In the genomic region with DNA sequence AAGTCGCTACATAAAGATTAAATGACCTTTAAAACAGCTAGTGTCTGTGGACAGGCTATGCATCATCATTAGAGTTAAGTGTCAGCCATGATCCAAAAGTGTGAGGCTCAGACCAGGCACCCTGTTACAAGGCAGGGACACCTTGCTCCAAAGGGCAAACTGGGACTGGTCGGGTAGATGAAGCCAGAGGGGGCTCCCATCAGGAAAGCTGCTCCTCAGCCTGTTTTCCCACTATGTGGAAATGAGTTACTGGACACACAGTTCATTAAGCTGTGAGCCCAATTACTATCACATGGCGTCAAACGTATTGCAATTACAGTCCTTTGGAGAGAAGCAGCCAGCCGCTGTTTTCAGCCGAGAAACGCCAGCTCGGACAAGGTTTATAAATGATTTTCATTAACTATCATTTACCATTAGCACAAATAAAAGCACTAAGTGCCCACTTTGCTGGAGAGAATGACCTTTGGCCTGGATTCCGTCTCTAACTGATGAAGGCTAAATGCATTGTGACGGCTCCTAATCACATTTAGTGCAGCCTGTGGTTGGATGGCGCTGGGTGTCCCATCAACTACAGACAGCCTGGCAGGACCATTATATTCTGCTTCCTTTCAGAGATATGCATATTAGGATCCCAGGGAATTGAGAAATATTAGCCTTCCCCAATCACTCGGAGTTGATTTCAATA, we compare ENCODE assay signal across 19 mouse cellular contexts.
DNase-seq lines count a peak whose midpoint lies in the region; ATAC-seq lines count a peak whose summit lies in the region.
"Had no signal": no experiment of that assay in that cellular context is flagged by ENCODE, and none has a peak within 500 bp of the region (broad histone marks: within the 10 kb centered on the region; RNA-seq: fewer than 3 reads in every experiment).

No protein-coding gene starts in this region.

- no peak; the same call in 1 of the 2 replicates for ATAC-seq in hindbrain, embryonic 15.5 days (ENCODE audit: low FRiP score, low read depth)
- peak; percentile 53; the same call in 1 of the 2 replicates for ATAC-seq in neural tube, embryonic 12.5 days (ENCODE audit: low FRiP score, low read depth)
- ATAC-seq: CD4-positive, CD25-positive, alpha-beta regulatory T cell, adult 4 months had no signal

- DNase-seq in Muller cell, postnatal 12 days (ENCODE audit: inconsistent ontology term), result peak; percentile 18
- peak; percentile 21 for DNase-seq in embryo, embryonic 11 days
- DNase-seq in spleen, adult 12 weeks (ENCODE audit: low spot score), result no peak
- DNase-seq in right cerebral cortex, postnatal 10 days (ENCODE audit: low spot score in 2 of 2), result no peak
- no peak for DNase-seq in heart, adult 11 months
- DNase-seq: cerebellum, adult 11-12 months; heart, adult 2 months; heart, postnatal 14 days; kidney, adult 9 months; lung, embryonic 14.5 days; right cerebral cortex, postnatal 4 days; thymus, postnatal 14 days had no signal

- H3K4me1 ChIP-seq in hindbrain, embryonic 15.5 days (replicated peaks), result peaks cover 10% of the 10 kb centered on the region
- peaks cover 10% of the 10 kb centered on the region; the same call in 1 of the 2 replicates for H3K4me1 ChIP-seq in neural tube, embryonic 12.5 days
- H3K4me1 ChIP-seq: stomach, embryonic 15.5 days had no signal

- no peaks in the 10 kb centered on the region for H3K27me3 ChIP-seq in hindbrain, embryonic 15.5 days
- no peaks in the 10 kb centered on the region for H3K27me3 ChIP-seq in neural tube, embryonic 12.5 days (replicated peaks)
- H3K27me3 ChIP-seq: megakaryocyte, embryonic 14.5 days; stomach, embryonic 15.5 days had no signal

- 23% methylated on average over 12 of the region's 12 CpGs for WGBS in hindbrain, embryonic 15.5 days
- 54% methylated on average over 12 of the region's 12 CpGs for WGBS in neural tube, embryonic 12.5 days

- H3K36me3 ChIP-seq in hindbrain, embryonic 15.5 days, result no peaks in the 10 kb centered on the region
- no peaks in the 10 kb centered on the region for H3K36me3 ChIP-seq in neural tube, embryonic 12.5 days
- H3K36me3 ChIP-seq: stomach, embryonic 15.5 days had no signal

- no peak overlapping the region for H3K4me3 ChIP-seq in hindbrain, embryonic 15.5 days
- no peak overlapping the region for H3K4me3 ChIP-seq in neural tube, embryonic 12.5 days
- H3K4me3 ChIP-seq: erythroblast, embryonic 14.5 days; heart, adult 2 months; layer of hippocampus, adult 2 months; megakaryocyte, embryonic 14.5 days; stomach, embryonic 15.5 days had no signal

- peak overlapping the region; percentile 59; the same call in 1 of the 2 replicates for H3K27ac ChIP-seq in hindbrain, embryonic 15.5 days (replicated peaks)
- no peak overlapping the region for H3K27ac ChIP-seq in neural tube, embryonic 12.5 days
- H3K27ac ChIP-seq: heart, adult 2 months; layer of hippocampus, adult 2 months; stomach, embryonic 15.5 days had no signal

- H3K9me3 ChIP-seq in hindbrain, embryonic 15.5 days, result no peaks in the 10 kb centered on the region
- H3K9me3 ChIP-seq in neural tube, embryonic 12.5 days, result no peaks in the 10 kb centered on the region
- H3K9me3 ChIP-seq: megakaryocyte, embryonic 14.5 days; stomach, embryonic 15.5 days had no signal

- no peak overlapping the region for H3K9ac ChIP-seq in hindbrain, embryonic 15.5 days
- H3K9ac ChIP-seq in neural tube, embryonic 12.5 days, result no peak overlapping the region
- H3K9ac ChIP-seq: lung, embryonic 14.5 days; stomach, embryonic 15.5 days had no signal

- peak overlapping the region; percentile 37 for H3K4me2 ChIP-seq in hindbrain, embryonic 15.5 days
- H3K4me2 ChIP-seq in neural tube, embryonic 12.5 days (replicated peaks), result peak overlapping the region; percentile 36
- H3K4me2 ChIP-seq: lung, embryonic 14.5 days; stomach, embryonic 15.5 days had no signal

Comparison
In these comparisons a context has a peak if more than half of its experiments do, and no peak if none do; other contexts are left out.
1. DNase-seq: peak in Muller cell, postnatal 12 days (single experiment) and embryo, embryonic 11 days (single experiment); none in spleen, adult 12 weeks (single experiment), right cerebral cortex, postnatal 10 days (0 of 2) and heart, adult 11 months (single experiment).